Mouse (Mus musculus): ENCODE measurements around the gene Tmem171. TPM values are rescaled to one million over a fixed set of nuclear protein-coding genes. Genes with fewer than 3 reads are reported as not detected.

Tmem171 gene
- polyA plus RNA-seq, 1 experiment from 2014 or later = not detected

Other genes starting within 250 kb of the Tmem171 start
- gene Gm10320, start 202.8 kb downstream of the Tmem171 start, polyA plus RNA-seq (2015; fragmentation: Nextera tagmentation; extraction: Ambion mirVana) = 0.81 and 2.6 TPM in 2 replicates
- gene Tmem174, start 57.4 kb downstream of the Tmem171 start, polyA plus RNA-seq (2015; fragmentation: Nextera tagmentation; extraction: Ambion mirVana) = not detected in 2 replicates
- gene Fcho2, start 120.6 kb upstream of the Tmem171 start, polyA plus RNA-seq (2015; fragmentation: Nextera tagmentation; extraction: Ambion mirVana) = 28.8 and 33.4 TPM in 2 replicates
- 62.6 and 74.6 TPM in 2 replicates for gene Tnpo1, start 231.6 kb upstream of the Tmem171 start, polyA plus RNA-seq (2015; fragmentation: Nextera tagmentation; extraction: Ambion mirVana)